31 mouse cellular contexts compared by ENCODE assay signal in the genomic region with DNA sequence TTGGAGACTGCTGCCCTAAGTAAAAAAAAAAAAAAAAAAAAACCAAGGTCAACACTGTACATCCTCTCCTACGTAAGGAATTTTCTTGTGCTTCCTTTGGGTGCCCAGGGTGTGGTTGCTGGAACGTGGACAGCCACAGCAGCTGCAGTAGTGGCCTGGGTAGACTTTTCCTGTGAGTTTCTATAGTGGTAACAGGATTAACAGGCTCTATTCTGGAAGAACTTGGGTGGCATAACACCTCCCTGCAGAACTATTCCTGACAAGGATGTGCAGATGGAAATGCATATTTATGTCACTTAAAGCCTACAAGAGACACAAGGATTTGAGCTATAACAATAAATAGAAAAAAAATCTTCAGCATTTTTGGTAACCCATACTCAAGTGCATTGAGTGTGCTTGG.
DNase-seq lines count a peak whose midpoint lies in the region; ATAC-seq lines count a peak whose summit lies in the region.
"Had no signal": no experiment of that assay in that cellular context is flagged by ENCODE, and none has a peak within 500 bp of the region (broad histone marks: within the 10 kb centered on the region; RNA-seq: fewer than 3 reads in every experiment).

No protein-coding gene starts in this region.

- H3K36me3 ChIP-seq in limb, embryonic 13.5 days: no peaks in the 10 kb centered on the region; the same call in 1 of the 2 replicates
- no peaks in the 10 kb centered on the region for H3K36me3 ChIP-seq in limb, embryonic 10.5 days
- H3K36me3 ChIP-seq: embryonic facial prominence, embryonic 13.5 days; forebrain, embryonic 12.5 days; G1E; heart, embryonic 15.5 days; liver, embryonic 12.5 days; midbrain, embryonic 12.5 days had no signal

- no peak overlapping the region for H3K4me2 ChIP-seq in limb, embryonic 13.5 days (replicated peaks)
- H3K4me2 ChIP-seq: embryonic facial prominence, embryonic 13.5 days; forebrain, embryonic 12.5 days; heart, embryonic 15.5 days; hindbrain, embryonic 14.5 days; limb, embryonic 12.5 days; liver, embryonic 12.5 days; midbrain, embryonic 12.5 days had no signal

- ATAC-seq in limb, embryonic 13.5 days (ENCODE audit: low FRiP score, low read depth): no peak
- ATAC-seq: inflammation-experienced regulatory T-cells, adult 6 months; liver, embryonic 12.5 days had no signal

- H3K4me1 ChIP-seq in limb, embryonic 13.5 days: peaks cover 14% of the 10 kb centered on the region
- H3K4me1 ChIP-seq in limb, embryonic 10.5 days: peaks cover 4% of the 10 kb centered on the region
- H3K4me1 ChIP-seq: embryonic facial prominence, embryonic 13.5 days; forebrain, embryonic 12.5 days; heart, embryonic 15.5 days; liver, embryonic 12.5 days; midbrain, embryonic 12.5 days had no signal

- 23% methylated on average over 2 of the region's 2 CpGs for WGBS in limb, embryonic 13.5 days
- 76% methylated on average over 2 of the region's 2 CpGs for WGBS in limb, embryonic 10.5 days

- peak overlapping the region; percentile 22; the same call in 1 of the 2 replicates for H3K27ac ChIP-seq in limb, embryonic 13.5 days
- H3K27ac ChIP-seq in limb, embryonic 10.5 days: no peak overlapping the region
- H3K27ac ChIP-seq: embryonic facial prominence, embryonic 13.5 days; forebrain, embryonic 12.5 days; heart, adult 2 months; heart, embryonic 15.5 days; hindbrain, embryonic 14.5 days; liver, embryonic 12.5 days; midbrain, embryonic 12.5 days; stomach, postnatal 0 days had no signal

- no peak overlapping the region for H3K4me3 ChIP-seq in limb, embryonic 13.5 days
- no peak overlapping the region for H3K4me3 ChIP-seq in limb, embryonic 10.5 days
- H3K4me3 ChIP-seq: embryonic facial prominence, embryonic 13.5 days; erythroblast, embryonic 14.5 days; forebrain, embryonic 12.5 days; heart, adult 2 months; heart, embryonic 15.5 days; limb, embryonic 12.5 days; liver, embryonic 12.5 days; midbrain, embryonic 12.5 days had no signal

- no peak for DNase-seq in limb, embryonic 10.5 days (ENCODE audit: low spot score)
- peak; percentile 59 to 67 for DNase-seq in left cerebral cortex, adult 18-20 months (ENCODE audit: low spot score in 2 of 2)
- peak; percentile 50 to 59 for DNase-seq in right cerebral cortex, adult 2 months (ENCODE audit: low spot score in 2 of 2)
- no peak for DNase-seq in neural tube, embryonic 10.5 days (ENCODE audit: extremely low spot score, low spot score)
- DNase-seq in thymus, postnatal 25 days: no peak
- DNase-seq in urinary bladder, postnatal 10 days (ENCODE audit: low spot score): no peak
- DNase-seq: adrenal gland, adult 2 months; B cell, adult 2 months; cerebellum, adult 2 months; cerebellum, postnatal 25 days; embryo, embryonic 11 days; gastrocnemius, postnatal 36 days; heart, adult 2 months; heart, postnatal 36 days; kidney, adult 18-20 months; kidney, postnatal 4 days; lung, adult 18-20 months; lung, postnatal 14 days had no signal

- H3K27me3 ChIP-seq in limb, embryonic 13.5 days: no peaks in the 10 kb centered on the region
- H3K27me3 ChIP-seq in limb, embryonic 10.5 days (ENCODE audit: low read depth, poor library complexity, severe bottlenecking): no peaks in the 10 kb centered on the region
- H3K27me3 ChIP-seq: CH12.LX; embryonic facial prominence, embryonic 13.5 days; forebrain, embryonic 12.5 days; heart, embryonic 15.5 days; limb, embryonic 12.5 days; liver, embryonic 12.5 days; midbrain, embryonic 12.5 days had no signal

- H3K9ac ChIP-seq in limb, embryonic 13.5 days: no peak overlapping the region
- H3K9ac ChIP-seq: embryonic facial prominence, embryonic 13.5 days; forebrain, embryonic 12.5 days; heart, embryonic 15.5 days; hindbrain, embryonic 14.5 days; limb, embryonic 12.5 days; liver, embryonic 12.5 days; midbrain, embryonic 12.5 days had no signal

- peaks cover 14% of the 10 kb centered on the region for H3K9me3 ChIP-seq in limb, embryonic 13.5 days
- H3K9me3 ChIP-seq in limb, embryonic 10.5 days (replicated peaks): 0 out of 2 replicates have a peak, but pooled peaks cover 8% of the 10 kb centered on the region

Comparison
In these comparisons a context has a peak if more than half of its experiments do, and no peak if none do; other contexts are left out.
1. DNase-seq: peak in left cerebral cortex, adult 18-20 months (2 of 2) and right cerebral cortex, adult 2 months (2 of 2); none in limb, embryonic 10.5 days (single experiment), neural tube, embryonic 10.5 days (single experiment), thymus, postnatal 25 days (single experiment) and urinary bladder, postnatal 10 days (single experiment).